Mouse (Mus musculus): ENCODE measurements around the gene Gm28230. TPM values are rescaled to one million over a fixed set of nuclear protein-coding genes. Genes with fewer than 3 reads are reported as not detected.

The Gm28230 gene
- total and polyA plus RNA-seq, 2 experiments from 2014 or later = 1.6 TPM; not detected in 1

- 15% methylated on average over 4 of the region's 4 CpGs for WGBS
Measured at GRCm38 (mm10) chr2:74685059-74685603, 41.4 kb upstream of the Gm28230 start.

DNA sequence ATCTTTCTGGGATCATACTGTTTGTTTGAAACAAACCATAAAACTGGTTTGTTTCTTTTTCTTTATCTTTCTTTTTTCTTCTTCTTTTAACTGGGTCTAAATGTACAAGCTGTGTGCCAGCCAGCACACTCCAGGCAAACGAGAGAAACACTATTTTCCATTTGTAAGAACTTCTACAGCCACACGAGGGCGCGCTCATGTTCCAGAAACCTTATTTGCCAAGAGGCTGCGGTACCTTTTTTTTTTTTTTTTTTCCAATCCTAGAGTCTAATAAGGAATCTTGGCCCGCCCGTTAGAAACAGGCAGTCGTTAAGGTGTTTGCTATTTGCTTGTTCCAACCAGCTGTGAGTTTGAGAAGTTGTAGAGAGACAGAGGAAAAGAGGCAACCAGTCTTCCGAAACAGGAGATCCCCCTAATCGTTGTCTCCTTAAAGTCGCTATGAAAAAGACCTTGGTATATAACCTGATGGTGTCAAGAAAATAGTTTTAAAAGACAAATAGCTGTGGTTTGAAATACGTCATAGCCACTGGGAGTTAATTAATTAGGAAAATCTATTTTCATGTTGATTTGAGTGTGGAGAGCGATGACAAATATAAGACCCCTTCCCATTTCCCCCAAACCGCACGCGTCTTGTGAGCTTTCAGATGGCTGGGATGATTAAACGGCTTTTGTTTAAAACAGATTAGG lies 40.1 kb upstream of the Gm28230 start:
- H3K27ac ChIP-seq (ENCODE audit: low read depth) = no peak overlapping the region
- no peaks in the 10 kb centered on the region for H3K9me3 ChIP-seq (replicated peaks; ENCODE audit: control insufficient read depth, low read length)
- no peak overlapping the region for H3K4me2 ChIP-seq (ENCODE audit: low read depth, low read length)
- H3K36me3 ChIP-seq (replicated peaks; ENCODE audit: control insufficient read depth, insufficient read depth, low read length) = no peaks in the 10 kb centered on the region
- peaks cover 99% of the 10 kb centered on the region for H3K27me3 ChIP-seq (ENCODE audit: control insufficient read depth, insufficient read depth, low read length)
- H3K4me3 ChIP-seq (ENCODE audit: low read depth, low read length) = no peak overlapping the region
- no peak overlapping the region for H3K9ac ChIP-seq (replicated peaks; ENCODE audit: low read depth, low read length)
- WGBS = 7% methylated on average over 17 of the region's 17 CpGs
- ATAC-seq (ENCODE audit: insufficient read depth, low read depth) (no peak), DNase-seq (ENCODE audit: low spot score) (peak; percentile 69)
- TF ChIP-seq EP300 (IDR thresholded peaks at IDR 0.05; ENCODE audit: low read depth) = no peak
- TF ChIP-seq CTCF (IDR thresholded peaks at IDR 0.05; ENCODE audit: low read depth) = peak; percentile 56
- peaks cover 9% of the 10 kb centered on the region; the same call in 1 of the 2 replicates for H3K4me1 ChIP-seq (ENCODE audit: control insufficient read depth, insufficient read depth)

More at GRCm38 (mm10) chr2:74685059-74685603, 41.4 kb upstream of the Gm28230 start:
- Histone ChIP-seq H3K27ac (ENCODE audit: low read depth) (no peak overlapping the region), H3K36me3 (replicated peaks; ENCODE audit: control insufficient read depth, insufficient read depth, low read length) (no peaks in the 10 kb centered on the region), H3K4me1 (ENCODE audit: control insufficient read depth, insufficient read depth) (peaks cover 9% of the 10 kb centered on the region; the same call in 1 of the 2 replicates), H3K4me3 (ENCODE audit: low read depth, low read length) (no peak overlapping the region), H3K4me2 (ENCODE audit: low read depth, low read length) (no peak overlapping the region), H3K9ac (replicated peaks; ENCODE audit: low read depth, low read length) (no peak overlapping the region), H3K27me3 (ENCODE audit: control insufficient read depth, insufficient read depth, low read length) (peaks cover 99% of the 10 kb centered on the region), H3K9me3 (replicated peaks; ENCODE audit: control insufficient read depth, low read length) (no peaks in the 10 kb centered on the region)
- ATAC-seq (ENCODE audit: insufficient read depth, low read depth) (no peak), DNase-seq (ENCODE audit: low spot score) (no peak)
- TF ChIP-seq CTCF (IDR thresholded peaks at IDR 0.05; ENCODE audit: low read depth) = no peak
- no peak for TF ChIP-seq EP300 (IDR thresholded peaks at IDR 0.05; ENCODE audit: low read depth)

DNA sequence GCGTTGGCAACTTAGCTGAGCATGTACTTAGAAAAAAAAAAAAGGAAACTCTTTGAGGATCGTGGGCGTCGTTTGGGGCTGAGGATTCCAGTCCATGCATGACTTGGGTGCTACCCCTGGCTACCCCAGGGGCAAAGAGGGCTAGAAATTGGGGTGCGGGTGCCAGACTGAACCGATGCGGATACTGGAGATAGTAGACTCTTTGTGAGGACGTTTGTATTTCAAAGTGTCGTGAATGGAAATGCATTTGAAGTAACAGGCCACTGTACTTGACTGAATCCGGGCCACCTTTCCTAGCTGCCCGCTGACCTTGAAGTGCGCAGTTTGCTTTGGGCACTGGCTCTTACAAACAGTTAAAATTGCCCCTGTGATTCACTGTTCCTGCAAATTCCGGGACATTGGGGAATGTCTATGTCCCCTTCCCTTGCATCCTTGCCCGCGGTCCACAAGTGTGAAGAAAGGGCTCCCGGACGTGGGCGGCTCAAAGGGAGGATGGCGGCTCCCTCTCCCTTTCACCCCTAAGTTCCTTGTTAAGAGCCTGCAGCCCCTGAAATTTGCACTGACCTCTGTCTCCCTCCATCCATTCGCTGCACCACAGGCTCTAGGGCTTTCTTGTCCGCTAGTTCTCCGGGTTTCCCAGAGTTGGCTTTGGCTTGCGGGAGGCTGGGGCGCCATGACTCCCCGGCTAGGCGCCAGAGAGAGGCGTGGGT lies 39.4 kb upstream of the Gm28230 start:
- 2% methylated on average over 27 of the region's 27 CpGs for WGBS
- H3K27me3 ChIP-seq (ENCODE audit: control insufficient read depth, insufficient read depth, low read length) = peaks cover 99% of the 10 kb centered on the region
- ATAC-seq (ENCODE audit: insufficient read depth, low read depth) (no peak), DNase-seq (ENCODE audit: low spot score) (no peak)
- TF ChIP-seq CTCF (IDR thresholded peaks at IDR 0.05; ENCODE audit: low read depth) = no peak
- no peak for TF ChIP-seq EP300 (IDR thresholded peaks at IDR 0.05; ENCODE audit: low read depth)
- H3K9ac ChIP-seq (replicated peaks; ENCODE audit: low read depth, low read length) = no peak overlapping the region
- H3K4me3 ChIP-seq (ENCODE audit: low read depth, low read length) = 0 out of 2 replicates have a peak overlapping the region, but pooled peaks have one; percentile 3
- no peaks in the 10 kb centered on the region for H3K36me3 ChIP-seq (replicated peaks; ENCODE audit: control insufficient read depth, insufficient read depth, low read length)
- H3K4me2 ChIP-seq (ENCODE audit: low read depth, low read length) = no peak overlapping the region
- H3K27ac ChIP-seq (ENCODE audit: low read depth) = no peak overlapping the region
- no peaks in the 10 kb centered on the region for H3K9me3 ChIP-seq (replicated peaks; ENCODE audit: control insufficient read depth, low read length)
- H3K4me1 ChIP-seq (ENCODE audit: control insufficient read depth, insufficient read depth) = peaks cover 4% of the 10 kb centered on the region; the same call in 1 of the 2 replicates

GRCm38 (mm10) chr2:74687698-74688555 lies 38.6 kb upstream of the Gm28230 start:
- WGBS = 2% methylated on average over 31 of the region's 31 CpGs
- Histone ChIP-seq H3K4me3 (ENCODE audit: low read depth, low read length) (0 out of 2 replicates have a peak overlapping the region, but pooled peaks have one; percentile 3), H3K4me2 (ENCODE audit: low read depth, low read length) (no peak overlapping the region)

More at GRCm38 (mm10) chr2:74687698-74688555, 38.6 kb upstream of the Gm28230 start:
- Histone ChIP-seq H3K27me3 (ENCODE audit: control insufficient read depth, insufficient read depth, low read length) (peaks cover 99% of the 10 kb centered on the region), H3K36me3 (replicated peaks; ENCODE audit: control insufficient read depth, insufficient read depth, low read length) (no peaks in the 10 kb centered on the region), H3K4me1 (ENCODE audit: control insufficient read depth, insufficient read depth) (no peaks in the 10 kb centered on the region), H3K9me3 (replicated peaks; ENCODE audit: control insufficient read depth, low read length) (no peaks in the 10 kb centered on the region), H3K9ac (replicated peaks; ENCODE audit: low read depth, low read length) (no peak overlapping the region), H3K27ac (ENCODE audit: low read depth) (no peak overlapping the region)
- DNase-seq (ENCODE audit: low spot score) (no peak), ATAC-seq (ENCODE audit: insufficient read depth, low read depth) (no peak)
- TF ChIP-seq EP300 (IDR thresholded peaks at IDR 0.05; ENCODE audit: low read depth) (no peak), CTCF (IDR thresholded peaks at IDR 0.05; ENCODE audit: low read depth) (no peak)
